Mouse (Mus musculus) cerebellum, adult 9-11 months (tissue): ENCODE measurements around the gene Pafah2.

Experiments
- DNase-seq: peaks from one replicate; pipeline ENCODE4 v3.0.0; 2022

Gene Pafah2

DNA sequence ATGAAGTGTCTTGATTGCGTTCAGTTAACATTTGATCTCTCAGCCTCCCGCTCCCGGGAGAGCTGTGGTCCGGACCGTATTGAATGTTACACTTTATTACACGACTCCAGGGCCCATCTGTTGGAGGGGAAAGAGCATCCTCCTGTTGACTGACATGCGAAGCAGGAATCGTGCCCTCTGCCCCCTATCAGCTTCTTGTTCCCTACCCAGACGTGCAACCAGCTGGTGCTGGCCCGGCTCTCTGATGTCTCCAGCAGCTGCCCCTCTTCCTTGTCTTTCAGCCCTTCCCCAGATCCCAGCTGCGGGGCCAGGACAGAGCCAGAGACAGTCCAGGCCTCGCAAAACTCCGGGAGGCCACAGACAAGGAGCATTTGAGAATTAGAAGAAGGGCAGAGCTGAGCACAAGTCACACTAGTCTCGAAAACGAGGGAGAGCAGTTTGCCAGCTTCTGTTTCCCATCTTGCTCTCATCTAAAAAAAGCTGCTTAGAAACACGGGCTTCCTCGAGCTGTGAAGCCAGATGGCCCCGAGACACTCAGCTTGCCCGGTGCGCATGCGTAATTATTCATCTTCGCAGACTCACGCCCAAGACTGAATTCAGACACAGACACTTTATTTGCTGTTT is 34.4 kb downstream of the Pafah2 start:
- DNase-seq, result peak; percentile 91

- peak; percentile 68 for DNase-seq
Measured at GRCm38 (mm10) chr4:134432686-134433360, 36.7 kb downstream of the Pafah2 start.

GRCm38 (mm10) chr4:134436185-134436584 is 40.1 kb downstream of the Pafah2 start:
- no peak for DNase-seq

- no peak for DNase-seq
Measured at GRCm38 (mm10) chr4:134436659-134437058, 40.5 kb downstream of the Pafah2 start.

DNA sequence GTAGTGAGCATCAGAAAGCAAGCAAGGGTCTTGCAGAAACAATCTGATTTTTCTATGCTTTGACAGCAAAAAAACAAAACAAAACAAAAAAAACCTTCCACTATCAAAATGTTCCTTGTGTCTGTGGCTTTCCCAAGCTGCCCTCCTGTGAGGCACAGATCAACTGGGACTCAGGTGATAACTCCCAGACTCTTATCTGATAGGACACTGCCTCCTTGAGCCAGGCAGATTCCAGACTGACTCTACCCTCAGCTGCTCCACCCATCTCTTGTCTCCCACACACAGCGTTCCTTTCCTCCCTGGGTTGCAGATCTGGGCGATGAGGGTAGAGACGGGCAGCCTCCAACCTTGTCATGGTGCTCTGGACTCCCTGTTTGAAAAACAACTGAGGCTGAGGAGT is 43.0 kb downstream of the Pafah2 start:
- no peak for DNase-seq

DNA sequence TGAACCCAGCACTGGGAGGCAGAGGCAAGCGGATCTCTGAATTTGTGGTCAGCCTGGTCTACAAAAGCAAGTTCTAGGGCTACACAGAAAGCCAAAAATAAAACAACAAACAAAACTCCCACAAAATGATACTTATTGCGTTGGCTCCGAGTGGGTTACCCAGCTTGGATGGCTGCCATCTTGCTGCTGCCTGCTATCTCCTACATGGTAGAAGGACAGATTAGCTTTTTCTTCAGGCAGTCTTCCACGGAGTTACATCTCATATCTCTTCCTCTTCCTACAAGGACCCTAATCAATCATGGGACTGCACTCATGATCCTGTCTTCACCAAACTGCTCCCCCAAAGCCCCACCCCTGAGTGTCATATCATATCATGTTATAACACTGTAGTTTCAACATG is 43.8 kb downstream of the Pafah2 start:
- no peak for DNase-seq

GRCm38 (mm10) chr4:134442216-134442615 is 46.1 kb downstream of the Pafah2 start:
- no peak for DNase-seq

GRCm38 (mm10) chr4:134443589-134443988 is 47.5 kb downstream of the Pafah2 start:
- no peak for DNase-seq

DNA sequence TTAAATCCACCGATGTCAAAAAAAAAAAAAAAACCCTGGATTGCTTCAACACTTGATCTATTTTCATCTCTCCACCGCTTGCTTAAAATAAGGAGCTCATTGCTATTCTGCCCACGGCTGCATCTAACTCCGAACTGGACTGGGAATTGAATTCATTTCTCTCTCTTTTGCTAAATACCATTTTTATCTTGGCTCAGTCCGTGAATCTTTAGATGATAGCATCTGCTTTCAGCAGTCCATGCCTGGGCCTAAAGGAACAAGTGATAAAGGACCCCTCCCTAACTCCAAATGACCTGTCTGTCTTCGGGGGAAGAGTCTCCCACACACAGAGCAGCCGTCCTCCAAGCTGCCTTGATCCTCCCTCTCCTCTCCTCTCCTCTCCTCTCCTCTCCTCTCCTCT is 48.8 kb downstream of the Pafah2 start:
- no peak for DNase-seq

- DNase-seq, result no peak
Measured at GRCm38 (mm10) chr4:134445489-134445888, 49.4 kb downstream of the Pafah2 start.

DNA sequence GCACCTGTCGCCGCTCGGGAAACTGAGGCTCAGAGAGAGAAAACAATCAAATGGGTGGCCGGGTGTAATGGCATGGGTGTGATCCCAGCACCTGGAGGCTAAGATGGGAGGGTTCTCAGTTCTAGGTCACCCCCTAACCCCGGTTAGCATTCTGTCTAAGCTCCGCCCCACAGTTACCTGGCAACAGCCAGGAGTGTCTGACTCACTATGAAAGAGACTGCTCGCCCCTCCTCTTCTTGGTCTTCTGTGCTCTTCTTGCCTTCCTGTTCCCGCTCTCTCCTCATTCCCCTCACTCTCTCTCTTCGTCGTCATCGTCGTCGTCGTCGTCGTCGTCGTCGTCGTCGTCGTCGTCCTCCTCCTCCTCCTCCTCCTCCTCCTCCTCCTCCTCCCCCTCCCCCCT is 51.8 kb downstream of the Pafah2 start:
- no peak for DNase-seq

DNA sequence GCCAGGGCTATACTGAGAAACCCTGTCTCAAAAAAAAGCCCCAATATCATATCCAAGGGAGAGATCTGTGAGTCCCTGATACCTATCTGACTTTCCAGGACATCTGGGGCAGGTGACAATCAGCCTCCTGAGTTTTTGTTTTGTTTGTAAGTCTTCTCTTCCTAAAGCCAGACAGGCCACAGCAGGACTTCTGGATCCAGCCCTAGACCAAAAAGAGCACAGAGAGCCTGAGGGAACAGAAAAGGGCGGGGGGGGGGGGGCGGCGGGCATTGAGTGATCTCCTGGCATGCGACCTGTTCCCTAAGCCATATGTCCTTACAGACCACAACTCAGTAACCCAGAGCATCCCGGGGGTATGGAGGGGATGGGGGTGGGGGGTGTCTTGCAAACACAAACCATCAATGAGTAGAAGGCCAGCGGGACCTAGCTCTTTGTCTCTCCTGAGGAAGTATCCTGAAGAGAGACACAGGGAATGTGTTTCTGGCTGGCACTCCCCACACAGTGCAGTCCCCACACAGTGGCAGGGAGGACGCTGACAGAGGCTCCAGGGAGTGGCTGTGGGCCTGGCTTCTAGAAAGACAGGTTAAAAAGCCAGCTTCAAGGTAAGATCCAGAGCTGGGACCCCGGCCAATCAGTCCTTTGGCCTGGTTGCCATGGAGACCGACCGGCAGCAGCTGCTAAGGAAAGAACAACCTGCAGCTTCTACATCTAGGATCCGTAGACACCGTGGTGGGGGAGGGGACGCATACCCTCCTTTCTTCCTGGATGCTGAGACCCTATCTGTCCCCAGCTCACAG is 53.7 kb downstream of the Pafah2 start:
- DNase-seq, result peak; percentile 90

GRCm38 (mm10) chr4:134450392-134451195 is 54.5 kb downstream of the Pafah2 start:
- peak; percentile 86 for DNase-seq

DNA sequence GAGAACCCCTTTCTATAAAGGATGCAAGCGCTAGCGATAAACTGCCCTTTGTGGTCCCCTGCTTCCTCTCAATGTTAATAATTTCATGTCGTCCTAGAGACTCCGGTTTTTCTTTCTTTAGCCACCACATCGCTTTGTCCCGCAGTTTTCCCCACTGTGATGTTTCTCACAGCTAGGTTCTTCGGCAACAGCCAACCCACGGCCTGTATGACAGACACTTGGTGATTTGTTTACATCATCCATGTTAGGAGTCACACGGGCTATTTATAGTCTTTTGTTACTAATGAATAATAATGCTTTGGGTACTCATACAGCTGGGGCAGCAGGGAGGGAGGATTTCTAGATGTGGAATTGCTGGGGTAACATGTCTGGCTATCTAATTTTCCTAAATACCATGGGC is 55.4 kb downstream of the Pafah2 start:
- no peak for DNase-seq

GRCm38 (mm10) chr4:134453619-134454400 is 57.7 kb downstream of the Pafah2 start:
- peak; percentile 87 for DNase-seq

- no peak for DNase-seq
Measured at GRCm38 (mm10) chr4:134455310-134455709, 59.2 kb downstream of the Pafah2 start.

GRCm38 (mm10) chr4:134457130-134457825 is 61.2 kb downstream of the Pafah2 start:
- DNase-seq, result no peak

DNA sequence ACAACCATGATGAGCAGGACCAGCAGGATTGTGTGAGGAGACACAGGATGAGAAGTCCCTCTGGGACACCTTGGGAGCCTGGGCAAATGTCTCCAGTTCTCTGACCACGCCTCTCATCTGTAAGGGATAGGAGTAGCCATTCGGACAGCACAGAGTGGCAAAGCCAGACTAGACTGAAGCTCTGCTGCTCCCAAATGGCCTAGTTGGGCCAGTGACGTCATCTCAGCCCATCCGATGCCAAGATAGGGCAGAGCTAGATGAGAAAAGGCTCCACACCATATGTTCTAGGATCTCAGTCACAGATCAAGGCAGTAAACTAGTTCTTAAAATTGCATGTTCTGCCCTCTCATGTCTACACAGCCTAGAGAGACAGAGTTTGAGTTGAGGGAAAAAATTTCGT is 62.7 kb downstream of the Pafah2 start:
- peak; percentile 96 for DNase-seq

DNA sequence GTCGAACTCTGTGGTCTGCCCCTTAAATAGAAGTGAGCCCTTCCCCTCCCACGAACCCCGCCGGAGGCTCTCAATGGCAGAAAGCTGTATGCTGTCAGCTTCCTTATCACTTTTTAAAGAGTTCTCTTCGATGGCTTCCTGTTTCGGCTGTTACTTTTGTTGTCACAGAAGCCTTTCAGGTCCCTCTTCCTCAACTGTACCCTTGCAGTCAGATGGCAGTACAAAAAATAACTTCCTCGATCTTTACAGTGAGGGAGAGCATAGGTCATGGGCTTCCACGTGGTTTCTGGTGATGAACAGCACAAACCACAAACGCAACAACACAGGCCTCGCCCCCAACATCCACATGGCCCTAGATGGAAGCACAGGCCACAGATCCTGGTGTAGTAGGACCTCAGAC is 64.2 kb downstream of the Pafah2 start:
- DNase-seq, result no peak

DNA sequence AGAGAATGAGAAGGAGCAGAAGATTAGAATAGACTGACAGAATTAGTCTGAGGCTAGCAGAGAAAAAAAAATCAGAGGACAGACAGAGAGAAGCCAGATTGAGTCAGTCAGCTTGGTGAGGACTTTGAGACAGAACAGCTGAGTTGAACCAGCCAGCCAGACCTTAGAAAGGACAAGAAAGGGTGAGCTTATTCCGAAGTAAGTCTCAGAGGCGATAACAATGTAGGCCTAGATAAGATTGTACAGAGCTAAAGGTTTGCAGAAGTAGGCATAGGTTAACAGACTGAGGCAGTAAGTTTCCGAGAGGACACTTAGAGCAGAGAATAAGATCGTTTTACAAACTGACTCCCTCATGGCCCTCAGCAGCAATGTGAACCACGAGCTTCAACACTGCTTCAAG is 65.1 kb downstream of the Pafah2 start:
- DNase-seq, result no peak

GRCm38 (mm10) chr4:134465789-134466188 is 69.7 kb downstream of the Pafah2 start:
- no peak for DNase-seq
